Mouse (Mus musculus): ENCODE results near the gene Snx20. TPM values are rescaled to one million over a fixed set of nuclear protein-coding genes. Genes with fewer than 3 reads are reported as not detected.

Snx20 gene
- polyA plus RNA-seq, 1 experiment from 2014 or later: 2.7 TPM

- H3K36me3 ChIP-seq (ENCODE audit: control insufficient read depth, insufficient read depth, low read length): no peaks in the 10 kb centered on the region
- no peaks in the 10 kb centered on the region for H3K9me3 ChIP-seq (ENCODE audit: control insufficient read depth, low read length)
- no peak overlapping the region for H3K4me2 ChIP-seq (ENCODE audit: low read depth, low read length)
- peak overlapping the region; percentile 13 for H3K27ac ChIP-seq (ENCODE audit: low read length)
- 71% methylated on average over 14 of the region's 14 CpGs for WGBS
- H3K4me1 ChIP-seq (replicated peaks; ENCODE audit: control insufficient read depth, insufficient read depth, low read length): peaks cover 60% of the 10 kb centered on the region
- 0 out of 2 replicates have a peak overlapping the region, but pooled peaks have one; percentile 11 for H3K9ac ChIP-seq (ENCODE audit: low read length)
- ATAC-seq (ENCODE audit: low read depth): no peak
- no peaks in the 10 kb centered on the region for H3K27me3 ChIP-seq (ENCODE audit: control insufficient read depth, insufficient read depth, low read depth, low read length)
- H3K4me3 ChIP-seq (ENCODE audit: low read length): no peak overlapping the region
These were observed 57.3 kb downstream of the Snx20 start for GRCm38 (mm10) chr8:88578413-88579175.

- H3K9me3 ChIP-seq (ENCODE audit: control insufficient read depth, low read length): no peaks in the 10 kb centered on the region
- 53% methylated on average over 5 of the region's 5 CpGs for WGBS
- no peak for ATAC-seq (ENCODE audit: low read depth)
- H3K27ac ChIP-seq (ENCODE audit: low read length): peak overlapping the region; percentile 55
- H3K27me3 ChIP-seq (ENCODE audit: control insufficient read depth, insufficient read depth, low read depth, low read length): no peaks in the 10 kb centered on the region
- peaks cover 63% of the 10 kb centered on the region for H3K4me1 ChIP-seq (replicated peaks; ENCODE audit: control insufficient read depth, insufficient read depth, low read length)
- no peak overlapping the region for H3K9ac ChIP-seq (ENCODE audit: low read length)
- no peak overlapping the region for H3K4me2 ChIP-seq (ENCODE audit: low read depth, low read length)
- no peaks in the 10 kb centered on the region for H3K36me3 ChIP-seq (ENCODE audit: control insufficient read depth, insufficient read depth, low read length)
- no peak overlapping the region for H3K4me3 ChIP-seq (ENCODE audit: low read length)
These were observed 58.3 kb downstream of the Snx20 start for GRCm38 (mm10) chr8:88577666-88578065.

Other genes with a start within 250 kb of the Snx20 start
- 49.6 and 54.2 TPM in 2 replicates for gene Nkd1, start 114.8 kb downstream of the Snx20 start, polyA plus RNA-seq (2015; fragmentation: Nextera tagmentation; extraction: Ambion mirVana)
- 0.18 and 0.21 TPM in 2 replicates for gene Nod2, start 11.2 kb upstream of the Snx20 start, polyA plus RNA-seq (2015; fragmentation: Nextera tagmentation; extraction: Ambion mirVana)
- gene Cyld, start 60.9 kb upstream of the Snx20 start, polyA plus RNA-seq (2015; fragmentation: Nextera tagmentation; extraction: Ambion mirVana): 16.0 and 19.5 TPM in 2 replicates